Mouse (Mus musculus): ENCODE data around the gene Recql. TPM values are rescaled to one million over a fixed set of nuclear protein-coding genes. Genes with fewer than 3 reads are reported as not detected.

Gene Recql
- 10 to 100 TPM; 35.7 to 45.2 TPM for polyA plus RNA-seq (2017; shearing (Covaris generic))

GRCm38 (mm10) chr6:142387011-142387754 lies at the start of gene Recql, which contains the start of gene Golt1b:
TSS of gene Recql (minus strand) at chr6:142387087.
TSS of gene Golt1b (plus strand) at chr6:142387221.

GRCm38 (mm10) chr6:142412906-142413491 lies 26.1 kb upstream of the Recql start, which contains the start of gene Spx:
TSS of gene Spx (plus strand) at chr6:142413441.

GRCm38 (mm10) chr6:142345440-142346038 lies 41.3 kb downstream of the Recql start, which contains the start of gene Pyroxd1:
TSS of gene Pyroxd1 (plus strand) at chr6:142345654.

GRCm38 (mm10) chr6:142322881-142323280 lies 64.0 kb downstream of the Recql start, which contains the start of gene Slco1a5:
TSS of gene Slco1a5 (minus strand) at chr6:142322981.

Other genes with a start within 250 kb of the Recql start
- gene Slco1a6, start 178.6 kb downstream of the Recql start, polyA plus RNA-seq (2017; shearing (Covaris generic)): under 1 TPM; 0.87 to 0.95 TPM
- gene Iapp, start 88.7 kb downstream of the Recql start, polyA plus RNA-seq (2017; shearing (Covaris generic)): under 1 TPM in 1 of 2 experiments, not detected in 1; 0.22 TPM
- under 1 TPM in 1 of 2 experiments, not detected in 1; 0.18 TPM for gene Slco1a5, start 64.1 kb downstream of the Recql start, polyA plus RNA-seq (2017; shearing (Covaris generic))
- gene Pyroxd1, start 41.4 kb downstream of the Recql start, polyA plus RNA-seq (2017; shearing (Covaris generic)): 10 to 100 TPM; 16.0 to 24.1 TPM
- 10 to 100 TPM; 23.4 to 25.7 TPM for gene Golt1b, start 134 bp upstream of the Recql start, polyA plus RNA-seq (2017; shearing (Covaris generic))
- under 1 TPM; 0.26 to 0.32 TPM for gene Spx, start 26.4 kb upstream of the Recql start, polyA plus RNA-seq (2017; shearing (Covaris generic))
- under 1 TPM in 1 of 2 experiments, not detected in 1; 0.09 TPM for gene Gys2, start 86.0 kb upstream of the Recql start, polyA plus RNA-seq (2017; shearing (Covaris generic))
- gene Ldhb, start 120.9 kb upstream of the Recql start, polyA plus RNA-seq (2017; shearing (Covaris generic)): 100 to 1,000 TPM in 1 of 2 experiments, 10 to 100 TPM in 1; 66.8 to 172 TPM
- gene Kcnj8, start 184.5 kb upstream of the Recql start, polyA plus RNA-seq (2017; shearing (Covaris generic)): under 1 TPM; 0.10 TPM

Data from activated CD4-positive, CD25-positive, alpha-beta regulatory T cell (primary cell).